Mouse (Mus musculus) brain, embryonic 14.5 days (tissue): ENCODE data around the gene Hps6.

Experiments used
- CTCF ChIP-seq: fragments of 200-500 bp; IDR thresholded peaks from 2 replicates; pipeline ENCODE4 v1.5.1; 2012; ENCODE audit warnings: inconsistent platforms, mild to moderate bottlenecking, moderate library complexity, borderline replicate concordance; ENCODE audit not compliant: insufficient read depth, insufficient read length; ENCODE audit errors: extremely low read depth
- POLR2A ChIP-seq: fragments of 200-500 bp; IDR thresholded peaks from 2 replicates; pipeline ENCODE4 v1.6.1; 2012; ENCODE audit warnings: mild to moderate bottlenecking, inconsistent platforms, borderline replicate concordance; ENCODE audit not compliant: poor library complexity, insufficient read depth, insufficient read length, severe bottlenecking; ENCODE audit errors: extremely low read depth

DNA sequence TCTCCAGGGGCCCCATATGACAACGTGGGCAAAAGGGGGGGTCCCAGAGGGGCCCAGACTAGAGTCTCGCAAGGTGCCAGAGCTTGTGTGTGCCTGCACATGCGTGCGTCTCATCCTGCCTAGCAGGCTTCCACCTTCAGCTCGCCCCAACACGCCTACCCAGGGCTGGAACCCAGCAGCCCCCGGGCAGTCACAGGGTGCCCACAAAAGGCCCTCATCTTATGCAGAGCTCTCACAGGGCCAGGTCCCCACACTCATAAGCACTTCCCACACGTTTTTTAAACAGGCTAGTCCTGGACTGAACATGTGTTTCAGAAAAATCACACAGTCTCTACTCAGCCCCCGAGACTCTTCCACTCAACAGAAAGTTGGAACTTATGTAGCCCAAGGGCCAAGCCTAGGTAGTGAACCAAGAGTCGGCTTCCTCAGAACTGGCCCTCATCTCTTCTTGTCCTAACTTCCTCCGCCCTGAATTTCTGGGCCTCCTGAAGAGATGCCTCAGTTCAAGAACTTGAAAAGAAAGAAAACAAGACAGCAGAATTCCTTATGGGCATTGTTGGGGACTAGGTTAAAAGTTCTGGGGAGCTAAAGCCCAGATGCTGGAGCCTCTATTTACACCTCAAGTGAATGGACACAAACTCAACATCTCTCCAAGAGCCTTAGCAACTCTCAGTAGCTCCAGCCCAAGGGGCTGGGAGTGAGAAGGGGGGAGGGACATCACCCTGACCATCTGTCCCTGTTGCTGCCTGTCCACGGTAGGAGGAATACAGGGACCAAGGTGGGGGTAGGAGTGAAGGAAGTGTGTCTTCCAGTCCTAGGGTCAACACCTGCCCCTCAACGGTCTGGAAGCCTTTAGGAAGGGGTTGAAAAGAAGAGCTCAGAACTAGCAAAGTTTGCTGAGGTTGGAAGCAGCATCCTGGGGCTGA is 34.9 kb downstream of the Hps6 start:
- TF ChIP-seq CTCF (no peak), POLR2A (no peak)
